Mouse (Mus musculus) CD4-positive helper T cell, adult 2 months (primary cell): Measurements from ENCODE around the gene Kcnc2.

Source experiments
- DNase-seq: peaks from one replicate; pipeline ENCODE4 v3.0.0-alpha.2; 2012; ENCODE audit warnings: low read depth, missing footprints, low spot score

Gene Kcnc2

GRCm38 (mm10) chr10:112394399-112394970 lies 123.6 kb downstream of the Kcnc2 start:
- DNase-seq: no peak

GRCm38 (mm10) chr10:112397194-112397593 lies 126.3 kb downstream of the Kcnc2 start:
- DNase-seq: no peak

GRCm38 (mm10) chr10:112400591-112401404 lies 129.9 kb downstream of the Kcnc2 start:
- no peak for DNase-seq

GRCm38 (mm10) chr10:112409525-112409924 lies 138.6 kb downstream of the Kcnc2 start:
- no peak for DNase-seq

GRCm38 (mm10) chr10:112423327-112423726 lies 152.4 kb downstream of the Kcnc2 start:
- DNase-seq: no peak

GRCm38 (mm10) chr10:112436950-112437349 lies 166.0 kb downstream of the Kcnc2 start:
- no peak for DNase-seq

GRCm38 (mm10) chr10:112444640-112445039 lies 173.7 kb downstream of the Kcnc2 start:
- no peak for DNase-seq

GRCm38 (mm10) chr10:112450910-112451309 lies 180.0 kb downstream of the Kcnc2 start:
- no peak for DNase-seq

- DNase-seq: no peak
Observed at GRCm38 (mm10) chr10:112468689-112469384, 197.9 kb downstream of the Kcnc2 start.

- DNase-seq: no peak
Observed at GRCm38 (mm10) chr10:112474122-112474810, 203.3 kb downstream of the Kcnc2 start.

- DNase-seq: no peak
Observed at GRCm38 (mm10) chr10:112481461-112481860, 210.5 kb downstream of the Kcnc2 start.

- DNase-seq: no peak
Observed at GRCm38 (mm10) chr10:112481921-112482607, 211.1 kb downstream of the Kcnc2 start.

GRCm38 (mm10) chr10:112484387-112485105 lies 213.6 kb downstream of the Kcnc2 start:
- DNase-seq: no peak

- DNase-seq: no peak
Observed at GRCm38 (mm10) chr10:112485819-112486218, 214.9 kb downstream of the Kcnc2 start.

- DNase-seq: no peak
Observed at GRCm38 (mm10) chr10:112488751-112489150, 217.8 kb downstream of the Kcnc2 start.
